1 mouse cellular context compared by ENCODE assay signal in genomic region chr9:101314036-101314435, GRCm38 (mm10).
TF ChIP-seq lines count a peak whose summit lies in the region.

No protein-coding gene starts in this region.

TF ChIP-seq in MEL, 35 proteins besides CTCF, POLR2A, EP300 and RAD21 (continued from another document):
- no peak for TF ChIP-seq MEF2A (IDR thresholded peaks at IDR 0.05; ENCODE audit: extremely low read depth, insufficient replicate concordance, low read depth, low read length, poor library complexity, severe bottlenecking)
